Mouse (Mus musculus) neural tube, embryonic 15.5 days (tissue): ENCODE data around the gene Pou1f1. TPM values are rescaled to one million over a fixed set of nuclear protein-coding genes. Genes with fewer than 3 reads are reported as not detected.

ENCODE experiments used
- ATAC-seq: fragments of 200-750 bp; cut with Nextera tagmentation; 2 replicates; pipeline ENCODE4 v1.8.0; 2017; ENCODE audit warnings: mild to moderate bottlenecking, moderate TSS enrichment, moderate library complexity; ENCODE audit not compliant: low FRiP score
- H3K27ac ChIP-seq: fragments of 300-500 bp; sonication (generic); replicated peaks from 2 replicates; pipeline ENCODE4 v1.5.1; 2015; ENCODE audit warnings: mild to moderate bottlenecking, inconsistent platforms
- H3K27me3 ChIP-seq: fragments of 300-500 bp; sonication (generic); replicated peaks from 2 replicates; pipeline ENCODE4 v1.6.1; 2015; ENCODE audit warnings: inconsistent platforms
- H3K36me3 ChIP-seq: fragments of 300-500 bp; sonication (generic); 2 replicates; pipeline ENCODE4 v1.6.1; 2015; ENCODE audit warnings: inconsistent platforms
- H3K4me1 ChIP-seq: fragments of 300-500 bp; sonication (generic); 2 replicates; pipeline ENCODE4 v1.6.1; 2015; ENCODE audit warnings: inconsistent platforms
- H3K4me2 ChIP-seq: fragments of 300-500 bp; sonication (generic); 2 replicates; pipeline ENCODE4 v1.6.1; 2015; ENCODE audit warnings: inconsistent platforms, mild to moderate bottlenecking, moderate library complexity
- H3K4me3 ChIP-seq: fragments of 300-500 bp; sonication (generic); replicated peaks from 2 replicates; pipeline ENCODE4 v1.5.1; 2015; ENCODE audit warnings: mild to moderate bottlenecking, inconsistent platforms
- H3K9ac ChIP-seq: fragments of 300-500 bp; sonication (generic); replicated peaks from 2 replicates; pipeline ENCODE4 v1.6.1; 2015; ENCODE audit warnings: mild to moderate bottlenecking, inconsistent platforms
- H3K9me3 ChIP-seq: fragments of 300-500 bp; sonication (generic); replicated peaks from 2 replicates; pipeline ENCODE4 v1.6.1; 2016; ENCODE audit warnings: inconsistent platforms
- WGBS: fragments of 180-500 bp; shearing (Covaris S2); methylation state at CpG from one replicate; pipeline ENCODE4 v1.1.7; 2015; ENCODE audit warnings: mixed read lengths; 5-methylcytosine and 5-hydroxymethylcytosine counted together
- polyA plus RNA-seq: library from polyadenylated mRNA; unstranded; fragments of >200 nt; fragmentation: Nextera tagmentation; extraction: Ambion mirVana; gene quantifications from 2 replicates; pipeline ENCODE4 v1.2.1, GENCODE M21; 2015

Gene Pou1f1
- polyA plus RNA-seq, 1 experiment from 2014 or later = not detected

GRCm38 (mm10) chr16:65543676-65544293, 23.5 kb downstream of the Pou1f1 start:
- no peak for ATAC-seq
- H3K27me3 ChIP-seq = no peaks in the 10 kb centered on the region
- no peak overlapping the region for H3K9ac ChIP-seq
- 88% methylated on average over 11 of the region's 11 CpGs for WGBS
- H3K27ac ChIP-seq = no peak overlapping the region
- no peak overlapping the region for H3K4me2 ChIP-seq
- peaks cover 34% of the 10 kb centered on the region for H3K36me3 ChIP-seq
- no peaks in the 10 kb centered on the region for H3K9me3 ChIP-seq
- no peaks in the 10 kb centered on the region for H3K4me1 ChIP-seq
- no peak overlapping the region for H3K4me3 ChIP-seq

GRCm38 (mm10) chr16:65548960-65549359, 28.6 kb downstream of the Pou1f1 start:
- no peaks in the 10 kb centered on the region for H3K27me3 ChIP-seq
- no peaks in the 10 kb centered on the region for H3K4me1 ChIP-seq
- H3K9ac ChIP-seq = no peak overlapping the region
- H3K36me3 ChIP-seq = peaks cover 17% of the 10 kb centered on the region
- ATAC-seq = no peak
- no peak overlapping the region for H3K4me3 ChIP-seq
- H3K27ac ChIP-seq = no peak overlapping the region
- no peak overlapping the region for H3K4me2 ChIP-seq
- no peaks in the 10 kb centered on the region for H3K9me3 ChIP-seq
- WGBS = 89% methylated on average over 7 of the region's 7 CpGs

- WGBS = 50% methylated on average over 13 of the region's 13 CpGs
- Histone ChIP-seq H3K4me1 (no peaks in the 10 kb centered on the region), H3K27ac (no peak overlapping the region), H3K27me3 (no peaks in the 10 kb centered on the region), H3K4me3 (no peak overlapping the region), H3K9me3 (no peaks in the 10 kb centered on the region), H3K4me2 (no peak overlapping the region), H3K36me3 (0 out of 2 replicates have a peak, but pooled peaks cover 4% of the 10 kb centered on the region), H3K9ac (no peak overlapping the region)
- no peak for ATAC-seq
Measured at GRCm38 (mm10) chr16:65550814-65551213, 30.5 kb downstream of the Pou1f1 start.

GRCm38 (mm10) chr16:65554267-65554666, 34.0 kb downstream of the Pou1f1 start:
- Histone ChIP-seq H3K36me3 (no peaks in the 10 kb centered on the region), H3K4me3 (no peak overlapping the region), H3K4me2 (no peak overlapping the region), H3K27ac (no peak overlapping the region), H3K27me3 (no peaks in the 10 kb centered on the region), H3K9ac (no peak overlapping the region), H3K4me1 (peaks cover under 1% of the 10 kb centered on the region; the same call in 1 of the 2 replicates), H3K9me3 (no peaks in the 10 kb centered on the region)
- ATAC-seq = no peak
- 91% methylated on average over 5 of the region's 5 CpGs for WGBS

- Histone ChIP-seq H3K27me3 (no peaks in the 10 kb centered on the region), H3K4me3 (no peak overlapping the region), H3K4me2 (no peak overlapping the region), H3K9me3 (no peaks in the 10 kb centered on the region), H3K4me1 (peaks cover 11% of the 10 kb centered on the region), H3K36me3 (no peaks in the 10 kb centered on the region), H3K27ac (no peak overlapping the region), H3K9ac (no peak overlapping the region)
- 74% methylated on average over 5 of the region's 5 CpGs for WGBS
- no peak for ATAC-seq
Measured at GRCm38 (mm10) chr16:65557369-65557768, 37.1 kb downstream of the Pou1f1 start.

- 81% methylated on average over 2 of the region's 2 CpGs for WGBS
- no peaks in the 10 kb centered on the region for H3K27me3 ChIP-seq
- H3K9me3 ChIP-seq = no peaks in the 10 kb centered on the region
- 0 out of 2 replicates have a peak overlapping the region, but pooled peaks have one; percentile 10 for H3K4me3 ChIP-seq
- H3K9ac ChIP-seq = no peak overlapping the region
- no peak for ATAC-seq
- no peaks in the 10 kb centered on the region for H3K36me3 ChIP-seq
- H3K27ac ChIP-seq = no peak overlapping the region
- peaks cover 18% of the 10 kb centered on the region for H3K4me1 ChIP-seq
- peak overlapping the region; percentile 76 for H3K4me2 ChIP-seq
Measured at GRCm38 (mm10) chr16:65559591-65559990, 39.3 kb downstream of the Pou1f1 start.

- H3K27me3 ChIP-seq = no peaks in the 10 kb centered on the region
- peaks cover 18% of the 10 kb centered on the region for H3K4me1 ChIP-seq
- H3K9me3 ChIP-seq = no peaks in the 10 kb centered on the region
- peak; percentile 49 for ATAC-seq
- 11% methylated on average over 8 of the region's 8 CpGs for WGBS
- H3K27ac ChIP-seq = peak overlapping the region; percentile 86
- H3K4me2 ChIP-seq = peak overlapping the region; percentile 76
- H3K9ac ChIP-seq = peak overlapping the region; percentile 91
- peak overlapping the region; percentile 100 for H3K4me3 ChIP-seq
- no peaks in the 10 kb centered on the region for H3K36me3 ChIP-seq
Measured at GRCm38 (mm10) chr16:65560996-65561962, 41.0 kb downstream of the Pou1f1 start.

- Histone ChIP-seq H3K27me3 (no peaks in the 10 kb centered on the region), H3K9ac (peak within 1 kb of the TSS; percentile 91), H3K4me1 (peaks cover 18% of the 10 kb centered on the region), H3K27ac (peak within 1 kb of the TSS; percentile 86), H3K4me2 (peak within 1 kb of the TSS; percentile 76), H3K9me3 (no peaks in the 10 kb centered on the region), H3K4me3 (peak within 1 kb of the TSS; percentile 100), H3K36me3 (no peaks in the 10 kb centered on the region)
- WGBS = 0% methylated on average over 69 of the region's 69 CpGs
- ATAC-seq = peak; percentile 93
Measured at GRCm38 (mm10) chr16:65561963-65562863, 41.9 kb downstream of the Pou1f1 start, which contains the start of gene Chmp2b. Chmp2b (minus strand) TSS chr16:65562726.

- peak; percentile 71 for ATAC-seq
- Histone ChIP-seq H3K4me2 (peak overlapping the region; percentile 76), H3K9ac (peak overlapping the region; percentile 91)
Measured at GRCm38 (mm10) chr16:65562864-65563206, 42.5 kb downstream of the Pou1f1 start.

GRCm38 (mm10) chr16:65564306-65564705, 44.0 kb downstream of the Pou1f1 start:
- H3K27ac ChIP-seq = no peak overlapping the region
- no peak overlapping the region for H3K4me2 ChIP-seq
- H3K9me3 ChIP-seq = no peaks in the 10 kb centered on the region
- H3K9ac ChIP-seq = no peak overlapping the region
- peaks cover 17% of the 10 kb centered on the region for H3K4me1 ChIP-seq
- H3K27me3 ChIP-seq = no peaks in the 10 kb centered on the region
- no peak overlapping the region for H3K4me3 ChIP-seq
- WGBS = 12% methylated on average over 8 of the region's 8 CpGs
- no peaks in the 10 kb centered on the region for H3K36me3 ChIP-seq
- ATAC-seq = no peak

More at GRCm38 (mm10) chr16:65562864-65563206, 42.5 kb downstream of the Pou1f1 start:
- WGBS = 2% methylated on average over 10 of the region's 10 CpGs
- Histone ChIP-seq H3K27ac (peak overlapping the region; percentile 86), H3K27me3 (no peaks in the 10 kb centered on the region), H3K4me1 (peaks cover 18% of the 10 kb centered on the region), H3K36me3 (no peaks in the 10 kb centered on the region), H3K4me3 (peak overlapping the region; percentile 100), H3K9me3 (no peaks in the 10 kb centered on the region)

- Histone ChIP-seq H3K4me3 (no peak overlapping the region), H3K9ac (no peak overlapping the region), H3K4me2 (no peak overlapping the region), H3K4me1 (peaks cover 12% of the 10 kb centered on the region), H3K27me3 (no peaks in the 10 kb centered on the region), H3K9me3 (no peaks in the 10 kb centered on the region), H3K27ac (no peak overlapping the region), H3K36me3 (no peaks in the 10 kb centered on the region)
- no peak for ATAC-seq
- 81% methylated on average over 1 of the region's 1 CpGs for WGBS
Measured at GRCm38 (mm10) chr16:65564951-65565350, 44.6 kb downstream of the Pou1f1 start.
